Mouse (Mus musculus) embryonic fibroblast, embryonic 13.5 days (primary cell): Measurements from ENCODE around the gene Id3. TPM values are rescaled to one million over a fixed set of nuclear protein-coding genes. Genes with fewer than 3 reads are reported as not detected.
"Not testable (repeated sequence)": the region's sequence is repeated elsewhere in the genome, so short reads cannot be mapped to it uniquely, and the experiment has no call there.

Source experiments
- H3K27ac ChIP-seq: 2 replicates; pipeline ENCODE4 v1.5.1; 2012; ENCODE audit warnings: low read length, control low read depth, inconsistent platforms; ENCODE audit not compliant: insufficient read depth
- H3K4me1 ChIP-seq: 2 replicates; pipeline ENCODE4 v1.6.1; 2011; ENCODE audit warnings: low read length; ENCODE audit not compliant: control insufficient read depth, insufficient read depth
- H3K4me3 ChIP-seq: 2 replicates; pipeline ENCODE4 v1.5.1; 2011; ENCODE audit warnings: mild to moderate bottlenecking, control low read depth, low read length; ENCODE audit not compliant: insufficient read depth
- CTCF ChIP-seq: IDR thresholded peaks from 2 replicates; pipeline ENCODE4 v1.5.1; 2011; ENCODE audit warnings: mild to moderate bottlenecking, control low read depth, low read length, moderate library complexity, borderline replicate concordance; ENCODE audit not compliant: insufficient read depth
- POLR2A ChIP-seq: IDR thresholded peaks from 2 replicates; pipeline ENCODE4 v1.6.1; 2011; ENCODE audit warnings: low read depth, mild to moderate bottlenecking, control low read depth, low read length, moderate library complexity
- polyA plus RNA-seq: library from polyadenylated mRNA; stranded (reverse); fragments of >200 nt; gene quantifications from 2 replicates; pipeline ENCODE4 v1.2.4, GENCODE M21; 2011; ENCODE audit warnings: low read depth; ENCODE audit not compliant: missing spikeins, insufficient read length

Id3 gene
- polyA plus RNA-seq, result 201 and 239 TPM in 2 replicates

DNA sequence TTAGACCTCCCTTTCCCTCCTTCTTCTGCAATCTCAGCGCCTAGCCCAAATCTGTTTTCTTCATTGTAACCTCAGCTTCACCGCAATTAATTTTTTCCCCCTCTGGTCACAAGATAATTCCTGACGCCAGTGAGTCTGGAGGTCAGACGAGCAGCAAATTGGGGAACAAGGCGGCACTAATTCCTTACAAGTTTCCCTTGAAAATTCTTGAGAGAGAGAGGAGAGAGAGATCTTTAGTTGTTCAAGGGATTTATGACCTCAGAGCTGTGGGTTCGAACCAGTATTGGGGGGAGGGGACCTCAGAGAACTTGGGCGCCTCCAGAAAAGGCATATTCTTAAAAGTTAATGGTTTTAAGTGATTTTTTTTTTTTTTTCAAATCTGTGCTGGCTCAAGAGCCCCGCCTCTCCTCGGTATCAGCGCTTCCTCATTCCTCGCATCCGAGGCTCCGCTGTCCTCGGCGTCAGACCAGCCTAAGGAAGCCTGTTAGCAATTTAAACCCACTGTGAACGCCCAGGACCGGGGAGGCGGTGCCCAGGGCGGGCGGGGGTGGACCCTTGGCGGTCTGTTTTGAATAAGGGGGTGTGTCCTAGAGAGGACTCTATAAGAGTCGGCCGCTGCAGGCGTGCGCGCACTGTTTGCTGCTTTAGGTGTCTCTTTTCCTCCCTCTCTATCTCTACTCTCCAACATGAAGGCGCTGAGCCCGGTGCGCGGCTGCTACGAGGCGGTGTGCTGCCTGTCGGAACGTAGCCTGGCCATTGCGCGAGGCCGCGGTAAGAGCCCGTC is at the start of gene Id3:
Id3 (plus strand) TSS at position 305 of the 784 bp plus-strand sequence.
- peak within 1 kb of the TSS; percentile 100 for H3K27ac ChIP-seq
- peak; percentile 100 for TF ChIP-seq POLR2A
- TF ChIP-seq CTCF, result no peak
- peaks cover 28% of the 10 kb centered on the region for H3K4me1 ChIP-seq
- peak within 1 kb of the TSS; percentile 68 for H3K4me3 ChIP-seq

DNA sequence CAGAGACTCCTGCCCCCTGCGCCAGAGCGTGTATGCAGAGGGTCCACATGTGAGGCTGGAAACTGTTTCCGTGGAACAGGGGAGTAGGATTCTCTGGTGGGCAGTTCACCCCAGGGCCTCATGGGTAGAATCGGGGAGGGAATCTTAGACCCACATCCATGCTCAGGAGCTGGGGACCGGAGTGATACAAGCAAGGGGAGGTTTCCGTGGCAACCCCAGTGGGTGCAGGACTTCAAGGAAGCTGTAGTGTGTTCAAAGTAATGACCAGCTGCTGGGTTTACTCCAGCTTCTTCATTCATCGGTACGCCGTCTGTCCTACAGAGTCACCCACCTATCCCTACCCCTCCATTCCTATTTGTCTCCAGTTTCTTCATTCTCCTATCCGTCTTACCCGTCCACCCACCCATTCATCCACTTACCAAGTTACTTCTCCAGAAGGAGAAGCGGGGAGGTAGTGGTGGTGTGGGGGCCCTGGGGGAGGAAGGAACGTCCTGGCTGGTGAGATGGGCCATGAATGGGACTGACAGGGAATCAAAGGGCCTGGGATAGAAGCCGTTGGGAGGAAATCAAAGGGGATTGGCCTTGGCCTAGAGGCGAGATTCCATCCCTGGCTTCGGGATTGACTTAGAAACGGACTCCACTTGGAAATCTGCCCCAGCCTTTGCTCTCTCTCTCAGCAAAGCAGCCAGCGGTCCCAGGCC is 48.6 kb upstream of the Id3 start:
- Histone ChIP-seq H3K4me3 (no peak overlapping the region), H3K27ac (no peak overlapping the region)
- TF ChIP-seq POLR2A, result no peak
- TF ChIP-seq CTCF, result no peak

DNA sequence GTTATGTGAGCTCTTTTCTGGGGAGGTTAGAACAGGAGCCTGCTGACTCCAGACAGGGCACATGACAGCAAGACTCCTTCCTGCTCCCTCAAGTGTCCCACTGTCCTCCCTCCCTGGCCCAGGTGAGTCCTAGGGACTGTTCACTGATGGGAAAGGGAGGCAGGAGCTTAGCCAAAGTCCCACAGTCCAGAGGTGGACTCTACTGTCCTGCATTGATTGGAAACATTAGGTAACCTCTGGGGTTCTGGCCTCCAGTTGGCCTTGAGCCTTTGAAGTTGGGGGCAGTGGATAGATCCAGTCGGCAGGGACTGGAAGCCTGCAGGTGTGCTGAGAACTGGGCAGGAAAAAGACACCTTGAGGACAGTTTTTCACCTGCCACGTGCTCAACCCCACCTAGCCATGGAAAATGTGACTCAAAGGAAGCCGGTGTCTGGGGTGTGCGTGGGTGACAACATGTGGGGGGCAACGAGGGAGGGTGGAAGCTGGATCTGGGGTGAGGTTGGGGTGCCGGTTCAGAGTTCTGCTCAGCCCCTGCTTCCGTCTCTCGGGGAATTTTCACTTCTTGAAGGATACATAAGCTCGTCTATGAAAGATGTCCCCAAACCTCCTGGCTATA is 47.7 kb upstream of the Id3 start:
- TF ChIP-seq POLR2A (no peak), CTCF (no peak)
- H3K4me1 ChIP-seq, result no peaks in the 10 kb centered on the region
- no peak overlapping the region for H3K4me3 ChIP-seq
- no peak overlapping the region for H3K27ac ChIP-seq

More for the DNA sequence above, 48.6 kb upstream of the Id3 start:
- peaks cover 2% of the 10 kb centered on the region; the same call in 1 of the 2 replicates for H3K4me1 ChIP-seq

DNA sequence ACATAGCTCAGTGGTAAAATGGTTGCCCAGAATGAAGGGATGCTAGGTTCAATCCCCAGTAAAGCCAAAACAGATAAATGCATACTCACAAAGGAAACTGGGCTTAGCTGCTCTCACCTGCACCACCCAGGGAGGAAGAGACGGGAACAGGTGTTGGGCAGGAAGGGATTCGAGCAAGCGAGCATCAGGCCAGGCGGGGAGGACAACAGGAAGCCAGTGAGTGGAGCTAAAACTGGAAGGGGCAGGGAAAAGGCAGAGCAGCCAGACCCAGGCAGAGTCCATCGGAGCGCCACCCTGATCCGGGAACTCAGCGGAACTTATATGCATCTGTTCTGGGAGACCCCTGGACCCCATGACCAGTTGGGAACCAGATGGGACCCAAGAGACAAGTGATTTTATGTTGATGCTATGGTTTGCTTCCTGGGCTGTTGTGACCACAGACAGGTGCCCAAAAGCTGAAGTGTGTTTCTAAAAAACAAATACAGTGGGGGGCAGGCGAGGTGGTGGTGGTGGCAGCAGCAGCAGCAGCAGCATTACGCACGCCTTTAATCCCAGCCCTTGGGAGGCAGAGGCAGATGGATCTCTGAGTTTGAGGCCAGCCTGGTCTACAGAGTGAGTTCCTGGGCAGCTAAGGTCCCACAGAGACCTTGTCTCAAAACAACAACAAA is 46.7 kb upstream of the Id3 start:
- TF ChIP-seq CTCF (no peak), POLR2A (no peak)
- Histone ChIP-seq H3K27ac (no peak overlapping the region), H3K4me1 (no peaks in the 10 kb centered on the region), H3K4me3 (no peak overlapping the region)

DNA sequence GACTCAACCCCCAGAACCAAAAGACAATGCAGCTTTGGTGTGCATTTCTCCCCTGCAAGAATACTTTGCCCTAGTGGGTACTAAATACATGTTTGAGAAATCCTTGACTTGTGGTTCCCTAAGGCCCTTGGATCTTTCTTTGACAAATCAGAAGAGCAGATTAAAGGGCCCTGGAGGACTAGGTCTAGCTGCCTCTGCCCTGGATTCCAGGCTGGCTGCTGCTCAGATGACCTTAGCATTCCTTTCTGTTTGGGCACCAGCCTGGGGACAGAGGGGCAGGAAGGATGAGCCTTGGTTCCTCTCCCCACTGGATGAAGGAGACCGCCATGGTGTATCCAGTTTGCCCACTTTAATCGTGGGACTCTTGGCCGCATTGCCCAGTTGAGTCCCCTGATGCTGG is 44.9 kb upstream of the Id3 start:
- TF ChIP-seq POLR2A (no peak), CTCF (no peak)
- Histone ChIP-seq H3K4me3 (no peak overlapping the region), H3K27ac (no peak overlapping the region), H3K4me1 (no peaks in the 10 kb centered on the region)

DNA sequence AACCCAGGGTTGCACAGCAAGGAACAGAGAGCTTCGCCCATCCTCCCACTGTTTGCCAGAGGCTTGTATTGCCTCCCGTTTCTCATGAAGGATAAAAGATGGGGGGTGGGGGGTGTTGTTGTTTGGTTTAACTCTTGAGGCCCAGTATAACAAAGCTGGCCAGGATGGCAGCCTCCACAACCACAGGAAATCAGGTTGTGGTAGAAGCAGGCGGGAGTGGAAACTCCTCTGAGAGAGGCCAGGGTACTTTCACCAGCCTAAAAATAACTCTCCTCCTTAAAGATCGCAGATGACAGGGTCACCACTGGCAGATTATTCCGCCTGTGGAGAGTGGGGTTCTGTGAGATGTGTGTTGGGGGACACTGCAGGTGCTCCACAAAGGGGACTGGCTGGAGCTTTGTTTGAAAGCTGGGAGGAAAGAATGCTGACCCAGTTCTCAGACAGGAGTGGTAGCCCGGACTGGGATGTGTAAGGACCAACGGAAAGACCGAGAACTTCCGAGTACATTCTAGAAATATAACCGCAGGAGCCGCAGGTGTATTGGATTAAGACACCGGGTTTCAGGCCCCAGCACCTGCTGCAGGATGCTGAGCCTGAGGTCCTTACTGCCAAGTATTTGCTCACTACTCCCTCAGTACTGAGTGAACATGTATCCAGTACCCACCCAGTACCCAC is 42.8 kb upstream of the Id3 start:
- no peak overlapping the region for H3K27ac ChIP-seq
- no peaks in the 10 kb centered on the region for H3K4me1 ChIP-seq
- H3K4me3 ChIP-seq, result no peak overlapping the region
- TF ChIP-seq CTCF (no peak), POLR2A (no peak)

DNA sequence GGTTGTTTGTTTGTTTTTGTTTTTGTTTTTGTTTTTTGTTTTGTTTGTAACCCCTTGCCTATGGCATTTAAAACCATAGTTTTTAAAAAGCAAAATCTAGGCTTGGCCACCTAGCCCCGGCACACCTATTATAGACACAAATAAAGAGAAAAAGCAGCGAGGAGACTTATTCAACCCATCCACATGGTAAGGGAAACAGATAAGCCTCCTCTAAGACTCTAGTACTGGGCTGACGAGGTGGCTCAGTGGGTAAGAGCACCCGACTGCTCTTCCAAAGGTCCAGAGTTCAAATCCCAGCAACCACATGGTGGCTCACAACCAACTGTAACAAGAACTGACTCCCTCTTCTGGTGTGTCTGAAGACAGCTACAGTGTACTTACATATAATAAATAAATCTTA is 41.5 kb upstream of the Id3 start:
- H3K27ac ChIP-seq, H3K4me3 ChIP-seq, H3K4me1 ChIP-seq: not testable (repeated sequence)

DNA sequence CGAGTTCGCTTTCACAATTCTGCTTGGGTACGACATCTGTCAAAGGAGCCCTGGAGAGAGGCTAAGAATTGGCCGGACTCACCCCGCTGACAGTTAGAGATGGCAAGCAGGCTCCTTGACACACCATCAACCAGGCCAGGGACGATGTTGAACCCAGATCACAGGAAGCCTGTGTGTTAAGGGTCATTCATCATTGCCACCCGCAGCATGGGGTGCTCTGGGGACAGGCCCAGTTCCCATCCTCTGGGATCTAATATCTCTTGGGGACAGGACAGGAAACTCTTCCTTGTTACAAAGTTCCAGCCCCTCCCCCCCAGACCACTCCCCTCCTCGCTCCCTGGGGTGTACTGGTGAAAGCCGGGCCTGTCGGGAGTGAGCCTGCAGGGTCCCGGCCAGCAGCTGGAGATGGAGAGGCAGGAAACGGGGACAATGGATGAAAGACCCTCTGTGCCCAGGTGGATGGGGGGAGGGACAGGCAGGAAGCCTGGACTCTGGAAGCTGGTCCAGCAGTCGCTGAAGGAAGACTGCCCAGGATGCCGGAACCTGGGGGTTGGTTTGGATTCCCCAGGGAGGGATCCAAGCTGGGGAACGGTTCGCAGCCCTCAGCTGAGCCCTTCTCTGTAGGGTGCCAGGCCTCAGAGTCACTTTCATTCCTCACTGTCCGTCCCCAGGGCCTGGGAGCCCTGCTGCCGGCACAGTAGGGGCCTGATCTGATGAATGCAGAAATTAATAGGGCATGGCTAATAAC is 38.5 kb upstream of the Id3 start:
- Histone ChIP-seq H3K4me1 (no peaks in the 10 kb centered on the region), H3K4me3 (no peak overlapping the region), H3K27ac (no peak overlapping the region)
- TF ChIP-seq POLR2A (no peak), CTCF (no peak)

DNA sequence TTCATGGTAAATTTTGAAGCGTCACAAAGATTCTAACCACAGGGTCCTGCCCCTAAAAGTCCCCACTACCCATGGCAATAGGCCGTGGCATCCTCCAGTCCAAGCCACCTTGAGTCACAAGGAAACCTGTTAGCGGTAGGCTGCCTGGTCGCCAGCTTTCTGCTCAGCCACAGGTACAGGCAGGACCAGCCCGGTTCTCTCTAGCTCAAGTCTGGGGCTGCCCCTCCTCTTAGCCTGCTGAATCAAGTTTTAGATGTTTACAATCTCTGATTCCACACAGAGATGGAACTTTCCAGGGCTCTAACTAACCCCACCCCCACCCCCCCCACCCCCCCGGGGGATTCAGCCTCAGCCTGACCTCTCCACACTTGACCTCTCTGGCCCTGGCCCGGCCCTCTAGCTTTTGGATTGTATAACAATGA is 36.4 kb upstream of the Id3 start:
- no peak for TF ChIP-seq CTCF
- no peak for TF ChIP-seq POLR2A
- Histone ChIP-seq H3K4me1 (no peaks in the 10 kb centered on the region), H3K4me3 (no peak overlapping the region), H3K27ac (no peak overlapping the region)
